Comparison of ENCODE assay signal across 25 mouse cellular contexts in the genomic region with DNA sequence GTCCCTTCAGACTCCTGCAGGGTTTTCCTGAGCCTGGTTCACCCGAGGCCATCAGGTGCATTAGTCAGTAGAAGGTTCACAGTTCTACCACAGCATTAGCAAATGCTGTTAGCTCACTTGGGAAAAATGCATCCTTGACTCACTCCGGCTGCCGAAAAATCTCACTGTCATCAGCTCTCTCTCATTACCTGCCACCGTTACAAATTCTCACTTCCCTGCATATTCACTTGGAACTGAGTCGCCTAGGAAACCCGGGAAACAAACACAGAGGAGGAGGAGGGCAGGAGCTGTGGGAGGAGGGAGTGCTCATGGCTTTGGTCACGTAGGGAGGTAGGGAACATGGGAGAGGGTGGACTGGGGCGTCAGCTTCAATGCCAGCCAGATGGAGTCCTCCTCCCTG. TPM values are rescaled to one million over a fixed set of nuclear protein-coding genes. Genes with fewer than 3 reads are reported as not detected.
A peak's percentile ranks its signal among the peaks of the same experiment; 100 is the strongest.
DNase-seq lines count a peak whose midpoint lies in the region; ATAC-seq and TF ChIP-seq lines count a peak whose summit lies in the region.
"Had no signal": no experiment of that assay in that cellular context is flagged by ENCODE, and none has a peak within 500 bp of the region (broad histone marks: within the 10 kb centered on the region; RNA-seq: fewer than 3 reads in every experiment).

No protein-coding gene starts in this region.

- no peaks in the 10 kb centered on the region for H3K36me3 ChIP-seq in forebrain, postnatal 0 days (ENCODE audit: insufficient read depth)
- no peaks in the 10 kb centered on the region for H3K36me3 ChIP-seq in forebrain, embryonic 15.5 days
- no peaks in the 10 kb centered on the region for H3K36me3 ChIP-seq in kidney, postnatal 0 days (ENCODE audit: insufficient read depth, low read length)
- H3K36me3 ChIP-seq in midbrain, postnatal 0 days (ENCODE audit: insufficient read depth, low read length) = no peaks in the 10 kb centered on the region
- H3K36me3 ChIP-seq in midbrain, embryonic 16.5 days (ENCODE audit: control insufficient read depth, insufficient read depth, low read length) = no peaks in the 10 kb centered on the region
- H3K36me3 ChIP-seq: forebrain, embryonic 10.5 days; hindbrain, embryonic 13.5 days; lung, embryonic 15.5 days; midbrain, embryonic 10.5 days had no signal

- H3K9me3 ChIP-seq in forebrain, postnatal 0 days (ENCODE audit: low read length) = no peaks in the 10 kb centered on the region
- no peaks in the 10 kb centered on the region for H3K9me3 ChIP-seq in forebrain, embryonic 15.5 days
- no peaks in the 10 kb centered on the region for H3K9me3 ChIP-seq in kidney, postnatal 0 days (replicated peaks; ENCODE audit: low read length)
- no peaks in the 10 kb centered on the region for H3K9me3 ChIP-seq in midbrain, postnatal 0 days (ENCODE audit: low read length)
- H3K9me3 ChIP-seq in midbrain, embryonic 16.5 days (replicated peaks; ENCODE audit: control insufficient read depth, low read length, poor library complexity, severe bottlenecking) = no peaks in the 10 kb centered on the region
- H3K9me3 ChIP-seq: forebrain, embryonic 10.5 days; hindbrain, embryonic 13.5 days; lung, embryonic 15.5 days; midbrain, embryonic 10.5 days had no signal

- H3K4me3 ChIP-seq in forebrain, postnatal 0 days (ENCODE audit: low read depth, low read length) = no peak overlapping the region
- no peak overlapping the region for H3K4me3 ChIP-seq in forebrain, embryonic 15.5 days
- H3K4me3 ChIP-seq in kidney, postnatal 0 days (replicated peaks; ENCODE audit: low read depth, low read length) = no peak overlapping the region
- H3K4me3 ChIP-seq in midbrain, postnatal 0 days (ENCODE audit: low read depth, low read length) = no peak overlapping the region
- no peak overlapping the region for H3K4me3 ChIP-seq in midbrain, embryonic 16.5 days (ENCODE audit: low read depth, low read length)
- H3K4me3 ChIP-seq: forebrain, embryonic 10.5 days; hindbrain, embryonic 13.5 days; lung, embryonic 15.5 days; midbrain, embryonic 10.5 days had no signal

- H3K4me1 ChIP-seq in forebrain, postnatal 0 days (ENCODE audit: insufficient read depth) = peaks cover 7% of the 10 kb centered on the region
- peaks cover 6% of the 10 kb centered on the region; the same call in 1 of the 2 replicates for H3K4me1 ChIP-seq in forebrain, embryonic 15.5 days
- peaks cover 6% of the 10 kb centered on the region; the same call in 1 of the 2 replicates for H3K4me1 ChIP-seq in kidney, postnatal 0 days (replicated peaks; ENCODE audit: insufficient read depth, low read length)
- H3K4me1 ChIP-seq in midbrain, postnatal 0 days (ENCODE audit: insufficient read depth, low read length) = peaks cover 12% of the 10 kb centered on the region
- peaks cover 6% of the 10 kb centered on the region for H3K4me1 ChIP-seq in midbrain, embryonic 16.5 days (ENCODE audit: control insufficient read depth, insufficient read depth, low read length)
- H3K4me1 ChIP-seq: lung, embryonic 15.5 days had no signal

- 43% methylated on average over 8 of the region's 8 CpGs for WGBS in forebrain, postnatal 0 days
- WGBS in forebrain, embryonic 15.5 days = 52% methylated on average over 8 of the region's 8 CpGs
- 30% methylated on average over 8 of the region's 8 CpGs for WGBS in kidney, postnatal 0 days
- WGBS in midbrain, postnatal 0 days = 43% methylated on average over 8 of the region's 8 CpGs
- WGBS in midbrain, embryonic 16.5 days = 40% methylated on average over 8 of the region's 8 CpGs

- DNase-seq in forebrain, postnatal 0 days = peak; percentile 14
- DNase-seq in kidney, postnatal 0 days (ENCODE audit: low spot score) = peak; percentile 18
- DNase-seq in kidney, adult 11 months = no peak
- no peak for DNase-seq in midbrain, postnatal 0 days (ENCODE audit: low spot score)
- peak; percentile 27 for DNase-seq in telencephalon, adult 2 months (ENCODE audit: low read depth, low spot score)
- DNase-seq: adrenal gland, postnatal 14 days; cerebellum, adult 11 months; cerebellum, postnatal 14 days; gastrocnemius, postnatal 25 days; layer of hippocampus, adult 9-11 months; retina, postnatal 1 day had no signal

- ATAC-seq in forebrain, postnatal 0 days = 0 out of 2 replicates have a peak, but pooled peaks have one; percentile 24
- no peak for ATAC-seq in forebrain, embryonic 15.5 days (replicated peaks)
- no peak for ATAC-seq in kidney, postnatal 0 days (replicated peaks; ENCODE audit: low FRiP score, low read depth)
- no peak for ATAC-seq in midbrain, postnatal 0 days (ENCODE audit: low FRiP score)
- no peak for ATAC-seq in midbrain, embryonic 16.5 days
- no peak for ATAC-seq in erythroid progenitor cell, adult 5-6 weeks (replicated peaks; ENCODE audit: low FRiP score, poor library complexity, severe bottlenecking)
- ATAC-seq: activated CD4-positive, CD25-positive, alpha-beta regulatory T cell, adult 4 months; inflammation-experienced regulatory T-cells, adult 6 months had no signal

- TF ChIP-seq CTCF in forebrain, postnatal 0 days (IDR thresholded peaks at IDR 0.05; ENCODE audit: low read depth) = no peak
- no peak for TF ChIP-seq CTCF in kidney, postnatal 0 days (IDR thresholded peaks at IDR 0.05; ENCODE audit: low read depth)
- no peak for TF ChIP-seq CTCF in midbrain, postnatal 0 days (IDR thresholded peaks at IDR 0.05)

- no peak overlapping the region for H3K27ac ChIP-seq in forebrain, postnatal 0 days (ENCODE audit: low read depth, low read length)
- no peak overlapping the region for H3K27ac ChIP-seq in forebrain, embryonic 15.5 days (replicated peaks)
- H3K27ac ChIP-seq in kidney, postnatal 0 days = 0 out of 2 replicates have a peak overlapping the region, but pooled peaks have one; percentile 31
- no peak overlapping the region for H3K27ac ChIP-seq in midbrain, postnatal 0 days (ENCODE audit: low read depth, low read length)
- H3K27ac ChIP-seq in midbrain, embryonic 16.5 days (ENCODE audit: low read length) = no peak overlapping the region
- H3K27ac ChIP-seq: forebrain, embryonic 10.5 days; hindbrain, embryonic 13.5 days; lung, embryonic 15.5 days; macrophage; midbrain, embryonic 10.5 days; stomach, postnatal 0 days had no signal

- no peak overlapping the region for H3K4me2 ChIP-seq in forebrain, postnatal 0 days (ENCODE audit: low read depth)
- H3K4me2 ChIP-seq in forebrain, embryonic 15.5 days (replicated peaks) = no peak overlapping the region
- H3K4me2 ChIP-seq in kidney, postnatal 0 days (ENCODE audit: low read length) = no peak overlapping the region
- H3K4me2 ChIP-seq in midbrain, postnatal 0 days (ENCODE audit: low read depth, low read length, poor library complexity, severe bottlenecking) = 0 out of 2 replicates have a peak overlapping the region, but pooled peaks have one; percentile 12
- H3K4me2 ChIP-seq in midbrain, embryonic 16.5 days (ENCODE audit: low read length) = no peak overlapping the region
- H3K4me2 ChIP-seq: hindbrain, embryonic 13.5 days; liver, embryonic 11.5 days; lung, embryonic 15.5 days had no signal

- H3K9ac ChIP-seq in forebrain, postnatal 0 days = no peak overlapping the region
- H3K9ac ChIP-seq in forebrain, embryonic 15.5 days (replicated peaks) = no peak overlapping the region
- no peak overlapping the region for H3K9ac ChIP-seq in kidney, postnatal 0 days (ENCODE audit: low read depth, low read length)
- no peak overlapping the region for H3K9ac ChIP-seq in midbrain, postnatal 0 days (replicated peaks; ENCODE audit: low read length, poor library complexity, severe bottlenecking)
- H3K9ac ChIP-seq in midbrain, embryonic 16.5 days (ENCODE audit: low read depth, low read length) = no peak overlapping the region
- H3K9ac ChIP-seq: hindbrain, embryonic 13.5 days; lung, embryonic 15.5 days had no signal

- H3K27me3 ChIP-seq in forebrain, postnatal 0 days (ENCODE audit: insufficient read depth, low read length) = no peaks in the 10 kb centered on the region
- H3K27me3 ChIP-seq in forebrain, embryonic 15.5 days = no peaks in the 10 kb centered on the region
- H3K27me3 ChIP-seq in kidney, postnatal 0 days (ENCODE audit: insufficient read depth, low read length) = no peaks in the 10 kb centered on the region
- no peaks in the 10 kb centered on the region for H3K27me3 ChIP-seq in midbrain, postnatal 0 days (ENCODE audit: insufficient read depth, low read length)
- H3K27me3 ChIP-seq in midbrain, embryonic 16.5 days (ENCODE audit: control insufficient read depth, insufficient read depth, low read depth, low read length) = no peaks in the 10 kb centered on the region

RNA-seq across cellular contexts. Expression of gene Barx2, which starts 56.8 kb away (rescaled TPM):
- total RNA-seq in forebrain, postnatal 0 days (2014; rRNA removed) = 1.0 and 2.2 TPM in 2 replicates
- polyA plus RNA-seq in forebrain, postnatal 0 days (2015; fragmentation: Nextera tagmentation; extraction: Ambion mirVana) = 0.19 TPM in 2 replicates
- polyA plus RNA-seq in forebrain, embryonic 15.5 days (2015; fragmentation: Nextera tagmentation; extraction: Ambion mirVana) = 0.15 and 0.22 TPM in 2 replicates
- polyA plus RNA-seq in kidney, postnatal 0 days (2015; fragmentation: Nextera tagmentation; extraction: Ambion mirVana) = 0.08 TPM in 1 of 2 replicates, not detected in the other
- total RNA-seq in midbrain, postnatal 0 days (2014; rRNA removed) = 1.9 and 2.9 TPM in 2 replicates
- polyA plus RNA-seq in midbrain, postnatal 0 days (2015; fragmentation: Nextera tagmentation; extraction: Ambion mirVana) = 0.27 and 0.79 TPM in 2 replicates
- 0.17 and 0.26 TPM in 2 replicates for polyA plus RNA-seq in midbrain, embryonic 16.5 days (2015; fragmentation: Nextera tagmentation; extraction: Ambion mirVana)
- total RNA-seq in erythroid progenitor cell, adult 5-6 weeks (2015; ENCODE audit: low replicate concordance) = not detected in 2 replicates
- total RNA-seq in erythroid progenitor cell, adult 5-6 weeks (2017; ENCODE audit: low replicate concordance) = not detected in 2 replicates
- total RNA-seq: adrenal gland, postnatal 14 days; monocyte, adult 5-6 weeks had no signal
- polyA plus RNA-seq: forebrain, embryonic 10.5 days; heart, postnatal 0 days; hindbrain, embryonic 13.5 days; inflammation-experienced regulatory T-cells, adult 6 months; liver, embryonic 11.5 days; macrophage had no signal

Comparison
In these comparisons a context has a peak if more than half of its experiments do, and no peak if none do; other contexts are left out.
1. DNase-seq: peak in forebrain, postnatal 0 days (single experiment), kidney, postnatal 0 days (single experiment) and telencephalon, adult 2 months (single experiment); none in kidney, adult 11 months (single experiment) and midbrain, postnatal 0 days (single experiment).